Mouse (Mus musculus) lung, adult 2 months (tissue): ENCODE data around the gene Il17re.

ENCODE experiments used
- CTCF ChIP-seq: fragments of 200-500 bp; IDR thresholded peaks from 2 replicates; pipeline ENCODE4 v1.5.1; 2011; ENCODE audit warnings: mild to moderate bottlenecking, low read length, control low read depth; ENCODE audit not compliant: insufficient read depth
- POLR2A ChIP-seq: fragments of 200-500 bp; IDR thresholded peaks from 2 replicates; pipeline ENCODE4 v1.6.1; 2011; ENCODE audit warnings: low read depth, mild to moderate bottlenecking, control low read depth, low read length, borderline replicate concordance; ENCODE audit errors: extremely low read depth

GRCm38 (mm10) chr6:113447639-113448038 lies 10.6 kb upstream of the Il17re start:
- TF ChIP-seq CTCF, result no peak
- TF ChIP-seq POLR2A, result no peak
